Mouse (Mus musculus) heart, postnatal 14 days (tissue): ENCODE measurements around the gene Adamts3. TPM values are rescaled to one million over a fixed set of nuclear protein-coding genes. Genes with fewer than 3 reads are reported as not detected.

Experiments
- DNase-seq, 2 experiments: peaks; one replicate each; pipeline ENCODE4 v3.0.0; 2021 to 2022
- intact Hi-C: fragments of 180-260 bp; cut with DNase I; formaldehyde crosslinking; loops from one replicate; pipeline ENCODE4 v1.15.1; 2025
- total RNA-seq, 2 experiments: library from RNA; stranded (reverse); gene quantifications; 2 replicates each; pipeline ENCODE4 v1.2.3; 2021

Adamts3 gene
- total RNA-seq, 2 experiments from 2014 or later, result 8.1 to 8.9 TPM

DNA sequence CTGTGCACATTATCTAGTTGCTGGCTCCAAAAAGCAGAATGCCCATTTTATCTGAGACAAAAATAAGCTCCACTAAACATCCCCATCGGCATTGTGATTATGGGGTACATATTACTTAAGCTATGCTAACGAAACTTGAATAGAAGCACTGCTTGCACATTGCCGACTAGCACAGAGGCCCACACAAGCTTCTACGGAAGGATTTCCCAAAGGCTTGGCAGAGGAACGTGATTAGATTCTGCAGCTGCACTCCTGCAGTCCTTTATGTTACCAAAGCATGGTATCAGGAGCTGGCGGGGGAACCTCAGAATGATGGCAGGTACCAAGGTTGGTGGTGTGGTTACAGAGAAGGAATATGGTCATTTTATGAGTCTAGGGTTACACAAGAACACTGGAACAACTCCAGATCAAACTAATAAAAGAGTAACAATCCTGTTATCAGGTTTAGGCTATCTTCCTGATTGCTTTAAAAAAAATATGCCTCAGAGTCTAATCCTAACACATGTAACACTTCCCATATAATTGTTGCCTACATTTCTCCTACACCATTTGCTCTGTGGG is 155.6 kb downstream of the Adamts3 start:
- intact Hi-C loops, result no loop called here
- DNase-seq, result no peak

- peak in 1 of 2 experiments; percentile 13 for DNase-seq
- intact Hi-C loops, result loop anchor here (5.0 kb wide), 2 partner anchors 103 to 478 kb away; no protein-coding TSS in a partner anchor
These were observed 168.6 kb downstream of the Adamts3 start for GRCm38 (mm10) chr5:89714552-89714951.

DNA sequence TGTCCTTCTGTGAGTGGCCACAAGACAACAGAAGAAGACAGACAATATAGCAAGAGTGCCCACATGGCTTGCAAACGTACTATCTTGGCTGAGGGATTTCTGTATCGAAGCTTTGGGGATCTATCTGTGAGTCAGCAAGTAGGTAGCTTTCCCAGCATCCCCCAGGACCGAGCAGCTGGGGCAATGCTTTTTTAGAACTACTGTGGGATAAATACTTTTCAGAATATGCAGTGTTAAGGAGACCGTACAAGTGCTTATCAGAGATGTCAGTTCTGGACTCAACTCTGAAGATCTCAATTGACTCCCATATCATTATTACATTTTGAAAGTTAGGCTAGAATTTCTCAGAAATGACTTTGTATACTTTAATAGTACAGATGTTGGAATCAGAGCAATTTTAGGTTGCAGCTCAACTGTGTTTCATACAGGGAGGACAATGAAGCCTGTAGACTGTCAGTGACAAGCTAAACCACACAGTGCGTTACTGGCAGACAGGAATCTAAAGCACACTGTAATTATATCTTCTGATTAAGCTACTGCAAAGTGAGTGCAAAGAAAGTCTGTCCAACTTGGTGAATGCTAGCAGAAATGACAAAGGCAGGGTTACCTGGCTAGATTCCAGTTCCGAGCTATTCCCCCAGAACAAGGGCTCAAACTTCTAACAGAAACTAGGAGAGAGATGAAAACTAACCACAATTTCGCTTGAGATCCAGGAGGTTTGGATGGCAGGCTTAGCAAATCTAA is 171.8 kb downstream of the Adamts3 start:
- intact Hi-C loops, result loop anchor here (5.0 kb wide), 2 partner anchors 106 to 481 kb away; no protein-coding TSS in a partner anchor
- no peak for DNase-seq

DNA sequence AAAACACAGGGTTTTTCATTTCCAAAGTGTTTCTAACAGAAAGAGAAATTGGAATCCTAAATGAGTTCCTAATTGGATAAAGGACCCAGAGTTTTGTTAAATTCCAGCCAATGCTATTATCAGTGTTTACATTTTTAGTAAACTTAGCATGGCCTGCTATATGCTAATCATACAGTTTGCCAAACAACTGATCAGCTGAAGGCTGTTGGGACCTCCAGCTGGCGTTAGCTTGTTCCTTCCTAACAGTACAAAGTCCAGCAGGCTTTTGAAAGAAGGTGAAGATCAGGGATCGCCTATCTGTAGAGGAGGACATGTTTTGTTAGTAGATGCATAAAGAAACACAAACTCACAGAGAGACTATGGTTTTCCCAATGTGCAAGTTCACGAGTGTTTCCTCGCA is 173.7 kb downstream of the Adamts3 start:
- DNase-seq, result no peak
- intact Hi-C loops, result no loop called here

- peak; percentile 15 to 37 for DNase-seq
These were observed 178.9 kb downstream of the Adamts3 start for GRCm38 (mm10) chr5:89704264-89704663.

GRCm38 (mm10) chr5:89701241-89702007 is 181.7 kb downstream of the Adamts3 start:
- DNase-seq, result peak; percentile 56 to 65
- intact Hi-C loops, result no loop called here

More at GRCm38 (mm10) chr5:89704264-89704663, 178.9 kb downstream of the Adamts3 start:
- intact Hi-C loops, result no loop called here

GRCm38 (mm10) chr5:89687826-89688225 is 195.3 kb downstream of the Adamts3 start:
- intact Hi-C loops, result no loop called here
- DNase-seq, result no peak

GRCm38 (mm10) chr5:89679871-89680536 is 203.1 kb downstream of the Adamts3 start:
- peak; percentile 16 to 64 for DNase-seq
- intact Hi-C loops, result loop anchor here (5.0 kb wide), 1 partner anchor 138 kb away; no protein-coding TSS in a partner anchor

- intact Hi-C loops, result loop anchor here (5.0 kb wide), 1 partner anchor 136 kb away; no protein-coding TSS in a partner anchor
These were observed 205.0 kb downstream of the Adamts3 start for GRCm38 (mm10) chr5:89678148-89678547.

GRCm38 (mm10) chr5:89674066-89674848 is 208.9 kb downstream of the Adamts3 start:
- intact Hi-C loops, result no loop called here
- no peak for DNase-seq

More at GRCm38 (mm10) chr5:89678148-89678547, 205.0 kb downstream of the Adamts3 start:
- no peak for DNase-seq

- intact Hi-C loops, result no loop called here
- DNase-seq, result no peak
These were observed 210.2 kb downstream of the Adamts3 start for GRCm38 (mm10) chr5:89672950-89673349.

DNA sequence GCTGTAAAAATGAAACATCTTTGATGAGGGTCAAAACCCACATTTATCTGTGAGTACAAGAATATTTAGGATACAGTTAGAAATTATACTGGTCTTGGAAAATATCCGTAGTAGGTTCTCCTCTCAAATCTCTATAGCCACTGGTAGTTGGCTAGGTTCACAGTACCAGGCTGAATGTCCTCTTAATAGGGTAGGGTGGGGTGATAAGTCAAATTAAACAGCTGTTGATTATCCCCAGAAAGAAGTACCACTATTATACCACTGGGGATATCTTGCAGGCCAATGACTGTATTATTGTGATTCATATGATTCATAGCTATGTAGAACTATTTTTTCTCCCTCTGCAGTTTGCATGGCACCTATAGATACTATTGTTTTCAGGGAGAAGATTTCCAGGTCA is 228.8 kb downstream of the Adamts3 start:
- intact Hi-C loops, result no loop called here
- DNase-seq, result no peak

DNA sequence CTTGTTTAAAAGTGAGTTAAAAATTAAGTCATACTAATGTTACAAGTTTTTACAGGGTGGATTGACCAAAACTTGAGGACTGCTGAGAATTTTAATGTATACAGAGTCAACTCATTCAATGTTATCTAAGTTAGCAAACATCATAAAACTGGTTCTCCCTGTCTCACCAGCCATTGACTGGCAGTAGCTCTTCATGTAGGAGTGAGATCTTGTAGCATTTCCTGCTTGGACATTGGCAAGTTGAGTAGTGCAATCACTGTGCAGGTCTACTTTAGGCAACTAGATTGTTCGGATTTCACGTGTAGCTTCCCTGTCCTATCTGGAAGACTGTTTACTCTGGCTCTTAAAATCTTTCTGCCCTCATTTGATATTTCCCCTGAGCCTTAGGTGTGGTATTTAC is 229.3 kb downstream of the Adamts3 start:
- intact Hi-C loops, result no loop called here
- DNase-seq, result no peak

DNA sequence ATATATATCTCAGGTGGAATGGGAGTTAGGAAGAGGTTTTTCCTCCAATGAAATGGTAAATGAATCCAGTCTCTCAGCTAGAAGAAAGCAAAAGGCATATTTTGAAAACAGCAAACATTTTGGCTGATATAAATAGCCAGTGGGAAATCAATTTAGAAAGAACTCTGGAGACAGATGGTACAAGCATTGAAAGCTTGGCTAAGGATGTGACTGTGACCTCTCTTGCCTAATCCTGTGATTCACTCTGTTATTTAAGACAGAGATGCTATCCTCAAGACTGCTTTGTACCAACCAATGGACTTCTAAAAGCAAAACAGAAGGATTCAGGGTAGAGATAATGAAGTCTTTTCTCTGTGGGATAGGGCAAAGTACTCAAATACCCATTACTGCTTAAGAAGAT is 236.2 kb downstream of the Adamts3 start:
- no peak for DNase-seq
- intact Hi-C loops, result no loop called here

GRCm38 (mm10) chr5:89635434-89635833 is 247.7 kb downstream of the Adamts3 start:
- no peak for DNase-seq
- intact Hi-C loops, result no loop called here

- no peak for DNase-seq
- intact Hi-C loops, result no loop called here
These were observed 251.5 kb downstream of the Adamts3 start for GRCm38 (mm10) chr5:89631599-89631998.
